Mouse (Mus musculus): Measurements from ENCODE around the gene Vat1l. TPM values are rescaled to one million over a fixed set of nuclear protein-coding genes. Genes with fewer than 3 reads are reported as not detected.

Vat1l gene
- polyA plus RNA-seq, 1 experiment from 2014 or later = 0.21 TPM

DNA sequence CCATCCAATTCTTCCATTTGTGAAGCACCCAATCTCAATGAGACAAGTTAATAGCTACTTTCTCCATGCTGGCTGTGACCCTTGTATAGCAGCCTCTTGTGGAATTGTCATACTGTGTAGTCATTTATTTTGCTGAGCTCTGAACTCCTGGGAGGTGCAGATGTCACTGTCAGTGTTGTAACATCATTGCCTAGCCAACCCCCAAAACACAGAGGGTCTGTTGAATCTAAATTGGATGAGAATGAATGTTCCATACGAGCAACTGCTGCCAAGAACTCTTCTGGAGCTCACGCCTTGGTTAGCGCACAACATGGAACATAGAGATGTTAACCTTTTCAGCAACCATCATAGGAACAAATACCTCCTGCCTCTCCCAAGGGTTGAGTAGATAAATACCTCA, 15.4 kb downstream of the Vat1l start:
- peaks cover 16% of the 10 kb centered on the region for H3K27me3 ChIP-seq
- ChIA-PET POLR2A (no interaction called here), CTCF (no interaction called here)
- in situ Hi-C loops (cut with MboI; ENCODE audit: low pct_unique_long_range_greater_than_20kb) = no loop called here
- ATAC-seq = no peak
- no peak for DNase-seq (ENCODE audit: low read depth, low spot score)
- TF ChIP-seq CTCF (IDR thresholded peaks at IDR 0.05) = no peak

- CTCF ChIA-PET = no interaction called here
- no peak for TF ChIP-seq CTCF (IDR thresholded peaks at IDR 0.05)
- DNase-seq (ENCODE audit: low read depth, low spot score) = no peak
- in situ Hi-C loops (cut with MboI; ENCODE audit: low pct_unique_long_range_greater_than_20kb) = no loop called here
- no peak for ATAC-seq
- H3K27me3 ChIP-seq = peaks cover 16% of the 10 kb centered on the region
- POLR2A ChIA-PET = no interaction called here
Observed at GRCm38 (mm10) chr8:114222001-114222400, 16.6 kb downstream of the Vat1l start.

DNA sequence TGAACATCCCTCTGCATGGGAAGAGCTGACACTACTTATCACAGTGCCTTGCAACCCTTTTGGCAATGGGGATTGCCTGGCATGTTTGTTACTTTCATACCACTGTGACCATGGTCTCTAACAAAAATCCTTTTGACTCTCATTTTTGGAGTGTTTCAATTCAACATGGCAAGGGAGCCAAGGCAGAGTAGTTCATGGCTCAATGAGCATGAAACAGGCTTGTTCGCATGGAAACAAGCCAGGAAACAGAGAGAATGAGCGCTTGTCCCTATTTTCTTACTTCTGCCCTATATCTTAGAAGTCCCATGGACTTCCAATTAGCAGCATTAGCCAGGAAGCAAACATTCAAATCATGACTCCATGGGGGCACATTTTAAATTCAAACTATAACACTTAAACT, 18.6 kb downstream of the Vat1l start:
- CTCF ChIA-PET = no interaction called here
- ATAC-seq (no peak), DNase-seq (ENCODE audit: low read depth, low spot score) (no peak)
- in situ Hi-C loops (cut with MboI; ENCODE audit: low pct_unique_long_range_greater_than_20kb) = no loop called here
- no peak for TF ChIP-seq CTCF (IDR thresholded peaks at IDR 0.05)
- POLR2A ChIA-PET = no interaction called here
- peaks cover 20% of the 10 kb centered on the region for H3K27me3 ChIP-seq

DNA sequence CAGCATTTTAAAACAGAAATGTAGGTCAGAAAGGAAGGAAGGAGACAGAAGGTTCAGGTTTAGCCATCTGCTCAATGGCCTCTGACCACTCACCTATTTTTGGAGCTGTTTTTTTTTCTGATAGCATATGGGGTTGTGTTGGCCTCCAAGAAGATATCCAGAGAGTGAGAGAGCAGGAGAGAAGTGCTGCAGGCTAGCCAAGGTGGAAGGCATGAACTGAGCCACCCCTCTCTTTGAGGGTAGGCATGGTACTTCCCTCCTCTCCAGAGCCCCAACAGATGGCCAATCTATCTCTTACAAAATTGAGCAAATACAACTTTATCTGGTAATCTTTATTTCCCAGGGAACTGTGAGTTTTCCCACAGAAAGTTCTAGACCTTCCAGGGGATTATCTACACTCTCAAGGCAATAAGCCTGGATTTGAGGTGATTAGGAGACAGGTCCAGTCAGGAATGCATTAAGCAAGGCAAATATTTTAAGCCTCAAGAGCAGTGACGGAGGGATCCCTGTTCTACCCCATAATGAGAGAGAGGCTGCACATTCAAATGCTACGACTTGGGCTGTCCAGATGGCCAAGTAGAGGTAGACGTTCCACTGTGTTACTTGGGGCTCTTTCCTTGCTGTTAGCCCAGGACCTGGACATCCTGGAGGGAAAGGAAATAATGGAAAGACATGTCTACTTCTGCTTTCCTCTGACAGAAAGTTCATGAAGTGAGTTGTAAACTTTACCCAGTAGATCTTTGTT, 46.1 kb downstream of the Vat1l start:
- in situ Hi-C loops (cut with MboI; ENCODE audit: low pct_unique_long_range_greater_than_20kb) = no loop called here
- H3K27me3 ChIP-seq = peaks cover 12% of the 10 kb centered on the region
- DNase-seq (ENCODE audit: low read depth, low spot score) (no peak), ATAC-seq (no peak)
- POLR2A ChIA-PET = no interaction called here
- no peak for TF ChIP-seq CTCF (IDR thresholded peaks at IDR 0.05)
- CTCF ChIA-PET = no interaction called here

- no peak for DNase-seq (ENCODE audit: low read depth, low spot score)
- in situ Hi-C loops (cut with MboI; ENCODE audit: low pct_unique_long_range_greater_than_20kb) = no loop called here
- no peaks in the 10 kb centered on the region for H3K27me3 ChIP-seq
- TF ChIP-seq CTCF (IDR thresholded peaks at IDR 0.05) = no peak
- POLR2A ChIA-PET = interaction anchor here (0.7 kb wide), 1 partner anchor 20 kb away, joined by 3 read pairs; no protein-coding TSS in a partner anchor
- CTCF ChIA-PET = no interaction called here
- ATAC-seq = no peak
Observed at GRCm38 (mm10) chr8:114258685-114259084, 53.3 kb downstream of the Vat1l start.

GRCm38 (mm10) chr8:114259713-114260355, 54.4 kb downstream of the Vat1l start:
- TF ChIP-seq CTCF (IDR thresholded peaks at IDR 0.05) = no peak
- ChIA-PET CTCF (interaction anchor here (1.3 kb wide), 1 partner anchor 11 kb away, joined by 5 read pairs; no protein-coding TSS in a partner anchor), POLR2A (no interaction called here)
- in situ Hi-C loops (cut with MboI; ENCODE audit: low pct_unique_long_range_greater_than_20kb) = no loop called here
- no peaks in the 10 kb centered on the region for H3K27me3 ChIP-seq
- ATAC-seq (no peak), DNase-seq (ENCODE audit: low read depth, low spot score) (no peak)

GRCm38 (mm10) chr8:114262331-114262730, 56.9 kb downstream of the Vat1l start:
- ChIA-PET CTCF (no interaction called here), POLR2A (no interaction called here)
- no peak for TF ChIP-seq CTCF (IDR thresholded peaks at IDR 0.05)
- in situ Hi-C loops (cut with MboI; ENCODE audit: low pct_unique_long_range_greater_than_20kb) = no loop called here
- peak; percentile 44 for ATAC-seq
- H3K27me3 ChIP-seq = no peaks in the 10 kb centered on the region
- no peak for DNase-seq (ENCODE audit: low read depth, low spot score)

DNA sequence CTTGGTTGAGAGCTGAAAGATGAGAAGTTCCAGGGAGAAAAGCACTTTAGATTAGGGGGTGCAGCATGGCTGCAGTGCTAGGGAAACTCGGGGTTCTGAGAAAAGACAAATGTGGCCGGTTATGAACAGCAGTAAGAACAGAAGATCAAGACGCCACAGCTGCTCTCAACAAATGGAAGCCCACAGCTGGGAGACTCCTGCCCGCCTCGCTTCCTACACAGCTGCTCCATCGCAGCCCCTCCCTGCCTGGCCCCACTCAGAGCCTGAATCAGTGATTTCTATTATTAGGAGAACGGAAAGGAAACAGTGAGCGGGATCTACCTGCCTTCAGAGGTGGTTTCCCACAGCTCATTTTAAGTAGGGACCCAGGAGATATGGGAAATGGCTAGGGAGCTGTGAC, 69.1 kb downstream of the Vat1l start:
- ChIA-PET POLR2A (no interaction called here), CTCF (no interaction called here)
- H3K27me3 ChIP-seq = peaks cover 3% of the 10 kb centered on the region
- ATAC-seq (no peak), DNase-seq (ENCODE audit: low read depth, low spot score) (no peak)
- in situ Hi-C loops (cut with MboI; ENCODE audit: low pct_unique_long_range_greater_than_20kb) = no loop called here
- no peak for TF ChIP-seq CTCF (IDR thresholded peaks at IDR 0.05)

GRCm38 (mm10) chr8:114281101-114281500, 75.7 kb downstream of the Vat1l start:
- in situ Hi-C loops (cut with MboI; ENCODE audit: low pct_unique_long_range_greater_than_20kb) = no loop called here
- TF ChIP-seq CTCF (IDR thresholded peaks at IDR 0.05) = no peak
- ATAC-seq (no peak), DNase-seq (ENCODE audit: low read depth, low spot score) (no peak)
- ChIA-PET POLR2A (no interaction called here), CTCF (no interaction called here)
- peaks cover 9% of the 10 kb centered on the region for H3K27me3 ChIP-seq

DNA sequence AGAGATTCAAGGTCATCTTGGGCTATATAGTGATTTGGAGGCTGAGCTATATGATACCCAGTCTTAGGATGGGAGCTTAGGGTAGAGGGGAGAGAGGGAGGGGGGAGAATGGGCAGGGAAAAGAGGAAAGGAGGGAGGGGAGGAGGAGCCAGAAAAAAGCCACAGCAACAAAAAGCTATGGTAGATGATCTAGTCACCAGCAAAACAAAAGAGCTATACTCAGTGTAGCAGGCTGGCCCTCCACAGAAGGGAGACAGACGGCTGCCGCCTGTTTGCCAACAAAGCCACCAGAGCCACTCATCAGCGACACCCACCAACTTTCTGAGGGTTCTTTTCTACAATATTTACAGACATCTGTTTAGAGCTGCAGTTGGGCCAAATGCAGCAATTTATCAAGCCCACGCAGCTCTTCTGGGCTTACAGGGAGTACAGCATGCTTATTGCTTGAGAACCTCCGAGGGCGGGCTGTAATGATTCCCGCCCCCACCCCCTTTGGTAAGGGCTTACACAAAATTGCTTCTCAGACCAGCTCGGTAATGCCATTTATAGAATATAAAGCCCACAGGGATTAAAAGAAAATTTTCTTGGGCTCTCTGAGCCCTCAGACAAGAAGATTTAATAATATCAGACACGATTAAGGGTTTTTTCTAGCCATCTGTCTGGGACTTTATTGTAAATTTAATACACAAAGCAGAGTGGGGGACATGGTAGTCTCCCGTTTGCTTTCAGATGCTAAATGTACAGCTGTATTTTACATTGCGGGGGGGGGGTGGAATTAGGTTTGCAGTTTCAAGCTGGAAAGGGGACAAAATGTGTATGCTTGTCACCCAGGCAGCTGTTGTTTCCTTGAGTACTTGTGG, 89.7 kb downstream of the Vat1l start:
- POLR2A ChIA-PET = no interaction called here
- in situ Hi-C loops (cut with MboI; ENCODE audit: low pct_unique_long_range_greater_than_20kb) = no loop called here
- no peak for TF ChIP-seq CTCF (IDR thresholded peaks at IDR 0.05)
- peaks cover under 1% of the 10 kb centered on the region for H3K27me3 ChIP-seq
- CTCF ChIA-PET = no interaction called here
- no peak for DNase-seq (ENCODE audit: low read depth, low spot score)
- ATAC-seq = no peak

- ATAC-seq (no peak), DNase-seq (ENCODE audit: low read depth, low spot score) (no peak)
- no peak for TF ChIP-seq CTCF (IDR thresholded peaks at IDR 0.05)
- ChIA-PET CTCF (no interaction called here), POLR2A (no interaction called here)
- in situ Hi-C loops (cut with MboI; ENCODE audit: low pct_unique_long_range_greater_than_20kb) = no loop called here
- H3K27me3 ChIP-seq = peaks cover 5% of the 10 kb centered on the region
Observed at GRCm38 (mm10) chr8:114295749-114296067, 90.3 kb downstream of the Vat1l start.

Data from Patski (cell line).